Mouse (Mus musculus) lung, postnatal 0 days (tissue): ENCODE data around the gene Olfr460. TPM values are rescaled to one million over a fixed set of nuclear protein-coding genes. Genes with fewer than 3 reads are reported as not detected.
"Not testable (repeated sequence)": the region's sequence is repeated elsewhere in the genome, so short reads cannot be mapped to it uniquely, and the experiment has no call there.

Source experiments
- ATAC-seq: fragments of 200-750 bp; cut with Nextera tagmentation; 2 replicates; pipeline ENCODE4 v1.8.0; 2017; ENCODE audit warnings: moderate library complexity
- DNase-seq: peaks from one replicate; pipeline ENCODE4 v3.0.0-alpha.2; 2016; ENCODE audit warnings: low spot score
- H3K27ac ChIP-seq: fragments of 300-500 bp; sonication (generic); 2 replicates; pipeline ENCODE4 v1.5.1; 2014; ENCODE audit warnings: antibody characterized with exemption, mild to moderate bottlenecking, low read length, mixed read lengths
- H3K27me3 ChIP-seq: fragments of 300-500 bp; sonication (generic); replicated peaks from 2 replicates; pipeline ENCODE4 v1.6.1; 2014; ENCODE audit warnings: low read length, mixed read lengths; ENCODE audit not compliant: insufficient read depth
- H3K36me3 ChIP-seq: fragments of 300-500 bp; sonication (generic); 2 replicates; pipeline ENCODE4 v1.6.1; 2014; ENCODE audit warnings: low read length, mixed read lengths; ENCODE audit not compliant: insufficient read depth
- H3K4me1 ChIP-seq: fragments of 300-500 bp; sonication (generic); 2 replicates; pipeline ENCODE4 v1.6.1; 2014; ENCODE audit warnings: antibody characterized with exemption, low read depth, low read length, mixed read lengths; ENCODE audit not compliant: insufficient read depth
- H3K4me2 ChIP-seq: fragments of 300-500 bp; sonication (generic); replicated peaks from 2 replicates; pipeline ENCODE4 v1.6.1; 2014; ENCODE audit warnings: low read depth, mild to moderate bottlenecking, low read length, moderate library complexity, mixed read lengths
- H3K4me3 ChIP-seq: fragments of 300-500 bp; sonication (generic); 2 replicates; pipeline ENCODE4 v1.5.1; 2014; ENCODE audit warnings: low read depth, low read length
- H3K9ac ChIP-seq: fragments of 300-500 bp; sonication (generic); replicated peaks from 2 replicates; pipeline ENCODE4 v1.6.1; 2014; ENCODE audit warnings: low read depth, mild to moderate bottlenecking
- H3K9me3 ChIP-seq: fragments of 300-500 bp; sonication (generic); 2 replicates; pipeline ENCODE4 v1.6.1; 2016; ENCODE audit warnings: low read length, mixed read lengths
- CTCF ChIP-seq: IDR thresholded peaks from 2 replicates; pipeline ENCODE4 v1.5.1; 2016; ENCODE audit warnings: antibody characterized with exemption, mild to moderate bottlenecking
- EP300 ChIP-seq: IDR thresholded peaks from 2 replicates; pipeline ENCODE4 v1.6.1; 2016; ENCODE audit warnings: antibody characterized with exemption, mild to moderate bottlenecking, control low read depth
- WGBS: fragments of 180-500 bp; shearing (Covaris S2); extraction: QIAGEN DNeasy Blood & Tissue Kit; methylation state at CpG from one replicate; pipeline ENCODE4 v1.1.7; 2014; 5-methylcytosine and 5-hydroxymethylcytosine counted together
- polyA plus RNA-seq: library from polyadenylated mRNA; unstranded; fragments of >200 nt; fragmentation: Nextera tagmentation; extraction: Ambion mirVana; gene quantifications from 2 replicates; pipeline ENCODE4 v1.2.1, GENCODE M21; 2015

The Olfr460 gene
- polyA plus RNA-seq, 1 experiment from 2014 or later: not detected

DNA sequence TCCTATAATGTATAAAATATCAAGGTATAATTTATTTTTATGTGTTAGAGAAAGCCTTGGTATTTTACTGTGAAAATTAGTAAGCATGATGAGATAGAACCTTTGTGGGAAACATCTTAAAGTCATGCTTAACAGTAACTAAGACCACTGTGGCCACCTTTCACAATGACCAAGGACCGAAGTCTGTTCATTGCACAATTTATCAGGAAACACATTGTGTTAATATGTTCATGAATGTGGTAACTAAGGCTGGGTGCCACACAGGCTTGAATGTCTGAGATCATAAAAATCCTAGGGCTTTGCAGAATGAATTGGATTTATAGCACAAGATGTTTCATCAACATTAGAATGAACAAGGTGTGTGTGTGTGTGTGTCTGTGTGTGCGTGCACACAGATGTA, 19.1 kb downstream of the Olfr460 start:
- no peak for TF ChIP-seq EP300
- TF ChIP-seq CTCF: no peak
- no peak for ATAC-seq
- H3K9me3 ChIP-seq: no peaks in the 10 kb centered on the region

GRCm38 (mm10) chr6:40594804-40595550, 25.7 kb downstream of the Olfr460 start:
- no peaks in the 10 kb centered on the region for H3K9me3 ChIP-seq
- H3K9ac ChIP-seq: no peak overlapping the region
- H3K27ac ChIP-seq: no peak overlapping the region
- DNase-seq: peak; percentile 24
- no peak overlapping the region for H3K4me2 ChIP-seq
- no peak overlapping the region for H3K4me3 ChIP-seq
- no peak for ATAC-seq
- 65% methylated on average over 3 of the region's 3 CpGs for WGBS
- H3K4me1 ChIP-seq: no peaks in the 10 kb centered on the region
- TF ChIP-seq CTCF: no peak
- no peak for TF ChIP-seq EP300
- no peaks in the 10 kb centered on the region for H3K27me3 ChIP-seq
- H3K36me3 ChIP-seq: no peaks in the 10 kb centered on the region

More for the DNA sequence above, 19.1 kb downstream of the Olfr460 start:
- H3K4me2 ChIP-seq: no peak overlapping the region
- WGBS: 85% methylated on average over 2 of the region's 2 CpGs
- H3K4me3 ChIP-seq: no peak overlapping the region
- H3K4me1 ChIP-seq: no peaks in the 10 kb centered on the region
- H3K36me3 ChIP-seq: no peaks in the 10 kb centered on the region
- H3K27me3 ChIP-seq: no peaks in the 10 kb centered on the region; the same call in 1 of the 2 replicates
- H3K9ac ChIP-seq: no peak overlapping the region
- H3K27ac ChIP-seq: no peak overlapping the region
- no peak for DNase-seq

GRCm38 (mm10) chr6:40598546-40598945, 29.3 kb downstream of the Olfr460 start:
- not testable (repeated sequence) for H3K9me3 ChIP-seq, H3K9ac ChIP-seq, H3K4me1 ChIP-seq, H3K4me2 ChIP-seq, H3K36me3 ChIP-seq, DNase-seq, ATAC-seq, H3K4me3 ChIP-seq, H3K27ac ChIP-seq, H3K27me3 ChIP-seq
- 31% methylated on average over 4 of the region's 4 CpGs for WGBS

- no peak for TF ChIP-seq EP300
- TF ChIP-seq CTCF: no peak
- Histone ChIP-seq H3K36me3 (no peaks in the 10 kb centered on the region), H3K4me2 (no peak overlapping the region), H3K27me3 (no peaks in the 10 kb centered on the region), H3K4me3 (no peak overlapping the region), H3K4me1 (no peaks in the 10 kb centered on the region), H3K27ac (no peak overlapping the region), H3K9me3 (no peaks in the 10 kb centered on the region), H3K9ac (no peak overlapping the region)
- DNase-seq (no peak), ATAC-seq (no peak)
Observed at GRCm38 (mm10) chr6:40607431-40607830, 38.1 kb downstream of the Olfr460 start.

DNA sequence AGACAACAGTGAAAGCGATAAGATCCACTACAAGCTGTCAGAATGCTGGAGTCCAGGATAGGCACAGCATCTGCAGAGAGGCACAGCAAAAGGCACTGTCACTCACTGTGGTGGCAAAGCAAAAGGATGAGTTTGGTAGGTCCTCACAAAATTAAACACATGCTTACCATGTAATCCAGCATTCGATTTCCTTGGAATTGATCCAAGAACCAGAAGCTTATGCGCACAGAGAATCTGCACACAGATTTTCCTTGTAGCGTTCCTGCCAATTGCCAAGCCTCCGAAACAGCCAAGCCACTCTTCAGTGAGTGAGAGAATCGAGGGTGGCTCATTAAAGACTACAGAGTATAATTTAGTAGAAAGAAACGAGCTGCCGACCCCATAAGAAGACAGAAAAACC, 41.0 kb downstream of the Olfr460 start:
- Histone ChIP-seq H3K9ac (no peak overlapping the region), H3K27me3 (no peaks in the 10 kb centered on the region), H3K27ac (no peak overlapping the region), H3K36me3 (no peaks in the 10 kb centered on the region), H3K4me3 (no peak overlapping the region), H3K9me3 (no peaks in the 10 kb centered on the region), H3K4me1 (no peaks in the 10 kb centered on the region), H3K4me2 (no peak overlapping the region)
- TF ChIP-seq CTCF: no peak
- TF ChIP-seq EP300: no peak
- WGBS: 63% methylated on average over 8 of the region's 8 CpGs
- DNase-seq (no peak), ATAC-seq (no peak)

GRCm38 (mm10) chr6:40613260-40613852, 44.1 kb downstream of the Olfr460 start, which contains the start of gene Tas2r138:
Tas2r138 (minus strand) TSS chr6:40613310.
- no peak for ATAC-seq
- Histone ChIP-seq H3K4me1 (no peaks in the 10 kb centered on the region), H3K9me3 (no peaks in the 10 kb centered on the region), H3K4me3 (no peak within 1 kb of the TSS), H3K9ac (no peak within 1 kb of the TSS), H3K27me3 (no peaks in the 10 kb centered on the region), H3K4me2 (no peak within 1 kb of the TSS), H3K27ac (no peak within 1 kb of the TSS), H3K36me3 (no peaks in the 10 kb centered on the region)
- TF ChIP-seq CTCF: no peak
- TF ChIP-seq EP300: no peak
- 86% methylated on average over 4 of the region's 4 CpGs for WGBS
- no peak for DNase-seq
